Mouse (Mus musculus) gastrocnemius, adult 18-20 months (tissue): ENCODE data around the gene Mmp8. TPM values are rescaled to one million over a fixed set of nuclear protein-coding genes. Genes with fewer than 3 reads are reported as not detected.
A peak's percentile ranks its signal among the peaks of the same experiment; 100 is the strongest.

Experiments
- DNase-seq: peaks from one replicate; pipeline ENCODE4 v3.0.0; 2021; ENCODE audit warnings: low spot score
- total RNA-seq, 2 experiments: library from RNA; stranded (reverse); gene quantifications; 2 replicates each; pipeline ENCODE4 v1.2.3; 2021

Mmp8 gene
- total RNA-seq, 2 experiments from 2014 or later: not detected

GRCm38 (mm10) chr9:7593272-7593812 lies 35.1 kb downstream of the Mmp8 start:
- DNase-seq: no peak

GRCm38 (mm10) chr9:7594816-7595540 lies 36.7 kb downstream of the Mmp8 start:
- peak; percentile 90 for DNase-seq

GRCm38 (mm10) chr9:7602982-7603742 lies 44.9 kb downstream of the Mmp8 start:
- peak; percentile 63 for DNase-seq

- no peak for DNase-seq
Observed at GRCm38 (mm10) chr9:7604005-7604404, 45.7 kb downstream of the Mmp8 start.

- no peak for DNase-seq
Observed at GRCm38 (mm10) chr9:7605638-7606037, 47.4 kb downstream of the Mmp8 start.

Other genes with a start within 250 kb of the Mmp8 start
- not detected for gene Mmp12, start 214.1 kb upstream of the Mmp8 start, total RNA-seq
- gene Mmp1b, start 170.4 kb upstream of the Mmp8 start, total RNA-seq: not detected
- gene Mmp3, start 112.6 kb upstream of the Mmp8 start, total RNA-seq: under 1 TPM; 0.32 to 0.33 TPM
- not detected for gene Mmp10, start 56.1 kb upstream of the Mmp8 start, total RNA-seq
- under 1 TPM in 1 of 2 experiments, not detected in 1; 0.23 TPM for gene Mmp27, start 12.9 kb downstream of the Mmp8 start, total RNA-seq
- not detected for gene Mmp20, start 69.8 kb downstream of the Mmp8 start, total RNA-seq
- not detected for gene Mmp7, start 133.6 kb downstream of the Mmp8 start, total RNA-seq
- gene Tmem123, start 205.6 kb downstream of the Mmp8 start, total RNA-seq: 10 to 100 TPM; 23.2 to 24.6 TPM